Mouse (Mus musculus) erythroblast, embryonic 14.5 days (primary cell): ENCODE data around the gene Luzp2.

ENCODE experiments used
- GATA1 ChIP-seq: IDR thresholded peaks from 2 replicates; pipeline ENCODE4 v1.6.1; 2012; ENCODE audit warnings: low read length, inconsistent platforms, mixed read lengths
- TAL1 ChIP-seq: IDR thresholded peaks from 3 replicates; pipeline ENCODE4 v1.6.1; 2012; ENCODE audit warnings: low read length, inconsistent platforms, mixed read lengths

GRCm38 (mm10) chr7:54835372-54835851 lies at the start of gene Luzp2:
- no peak for TF ChIP-seq GATA1
- TF ChIP-seq TAL1: no peak
